Mouse (Mus musculus): ENCODE measurements around the gene Gm4922. TPM values are rescaled to one million over a fixed set of nuclear protein-coding genes. Genes with fewer than 3 reads are reported as not detected.

The Gm4922 gene
- 0.11 TPM in 1 of 2 replicates, not detected in the other for polyA plus RNA-seq (2016; fragmentation: Nextera tagmentation; extraction: Ambion mirVana)

DNA sequence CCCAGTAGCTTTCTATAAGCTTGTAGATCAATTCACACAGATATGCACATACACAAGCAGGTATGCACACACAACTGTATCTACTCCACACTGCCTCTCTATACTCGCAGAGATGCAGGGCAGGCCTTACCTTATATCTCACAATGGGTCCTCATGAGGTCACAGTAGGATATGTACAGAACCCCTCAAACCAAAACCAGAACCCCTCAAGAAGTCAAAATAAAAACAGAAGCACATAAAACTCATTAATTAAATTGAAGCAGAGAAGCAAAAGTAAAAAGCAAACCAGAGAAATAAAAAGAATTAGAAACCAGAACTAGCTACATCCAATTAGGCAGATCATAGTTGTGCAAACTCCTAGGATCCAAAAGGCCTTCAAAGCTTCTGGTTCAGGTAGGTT, at the start of gene Gm4922:
Gene Gm4922 (minus strand): TSS at position 101 of the 400 bp plus-strand sequence.
- no peak within 1 kb of the TSS for H3K27ac ChIP-seq
- H3K4me3 ChIP-seq (replicated peaks), result no peak within 1 kb of the TSS
- no peak for ATAC-seq (ENCODE audit: insufficient number of reproducible peaks, insufficient read depth, low FRiP score, low TSS enrichment, low read depth)
- H3K36me3 ChIP-seq, result no peaks in the 10 kb centered on the region
- WGBS, result 91% methylated on average over 1 of the region's 1 CpGs
- H3K4me1 ChIP-seq (replicated peaks), result no peaks in the 10 kb centered on the region
- no peak within 1 kb of the TSS for H3K4me2 ChIP-seq
- no peaks in the 10 kb centered on the region for H3K27me3 ChIP-seq
- H3K9me3 ChIP-seq, result no peaks in the 10 kb centered on the region
- H3K9ac ChIP-seq (replicated peaks), result no peak within 1 kb of the TSS

DNA sequence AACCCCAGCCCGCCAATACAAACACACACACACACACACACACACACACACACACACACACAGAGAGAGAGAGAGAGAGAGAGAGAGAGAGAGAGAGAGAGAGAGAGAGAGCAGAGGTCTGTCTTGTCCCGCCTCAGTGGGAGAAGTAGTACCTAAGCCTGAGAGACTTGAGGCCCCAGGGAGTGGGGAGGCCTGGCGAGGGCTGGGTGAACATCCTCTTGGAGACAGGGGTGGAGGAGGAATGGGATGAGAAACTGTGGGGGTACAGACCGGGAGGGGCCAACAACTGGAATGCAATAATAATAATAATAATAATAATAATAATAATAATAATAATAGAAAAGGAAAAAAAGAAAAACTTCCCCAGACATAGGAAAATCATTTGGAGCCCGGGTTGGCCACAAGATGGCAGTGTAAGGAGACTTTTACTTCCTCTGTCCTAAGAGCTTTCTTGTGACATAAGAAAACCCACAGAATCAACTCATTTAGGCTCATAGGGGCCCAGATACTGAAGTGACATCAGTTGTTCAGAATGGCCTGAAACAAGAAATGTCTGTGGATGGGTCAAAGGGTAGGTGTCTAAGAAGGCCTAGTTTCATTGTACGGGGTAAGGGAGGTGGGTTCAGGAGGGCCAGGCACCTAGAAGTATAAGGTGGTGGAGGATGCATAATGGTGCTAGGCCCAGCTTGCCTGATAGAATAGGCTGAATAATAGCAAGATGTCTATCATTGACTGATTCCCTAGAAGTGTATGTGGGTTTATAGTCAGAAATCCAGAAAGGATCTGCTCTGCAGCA, 49.3 kb upstream of the Gm4922 start:
- no peak overlapping the region for H3K9ac ChIP-seq (replicated peaks)
- no peak overlapping the region for H3K4me3 ChIP-seq (replicated peaks)
- 45% methylated on average over 5 of the region's 6 CpGs for WGBS
- no peaks in the 10 kb centered on the region for H3K27me3 ChIP-seq
- no peak for ATAC-seq (ENCODE audit: insufficient number of reproducible peaks, insufficient read depth, low FRiP score, low TSS enrichment, low read depth)
- peaks cover 6% of the 10 kb centered on the region for H3K4me1 ChIP-seq (replicated peaks)
- no peak overlapping the region for H3K4me2 ChIP-seq
- H3K27ac ChIP-seq, result no peak overlapping the region
- H3K9me3 ChIP-seq, result no peaks in the 10 kb centered on the region
- H3K36me3 ChIP-seq, result no peaks in the 10 kb centered on the region

DNA sequence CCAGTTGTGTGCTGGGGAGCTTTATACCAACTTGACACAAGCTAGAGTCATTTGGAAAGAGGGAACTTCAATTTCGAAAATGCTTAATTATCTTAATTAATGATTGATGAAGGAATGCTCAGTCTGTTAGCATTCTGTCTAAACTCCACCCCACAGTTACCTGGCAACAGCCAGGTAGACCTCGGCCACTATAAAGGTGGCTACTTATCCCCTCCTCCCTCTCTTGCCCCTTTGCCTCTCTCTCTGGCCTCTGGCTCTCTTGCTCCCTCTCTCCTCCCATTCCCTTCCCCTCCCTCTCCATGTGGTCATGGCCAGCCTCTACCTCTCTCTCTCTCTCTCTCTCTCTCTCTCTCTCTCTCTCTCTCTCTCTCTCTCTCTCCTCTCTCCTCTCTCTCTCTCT, 47.8 kb upstream of the Gm4922 start:
- H3K27ac ChIP-seq, result no peak overlapping the region
- H3K4me3 ChIP-seq (replicated peaks), result no peak overlapping the region
- no peak overlapping the region for H3K4me2 ChIP-seq
- no peaks in the 10 kb centered on the region for H3K27me3 ChIP-seq
- H3K4me1 ChIP-seq (replicated peaks), result peaks cover 12% of the 10 kb centered on the region
- no peak overlapping the region for H3K9ac ChIP-seq (replicated peaks)
- 52% methylated on average over 2 of the region's 2 CpGs for WGBS
- H3K9me3 ChIP-seq, result no peaks in the 10 kb centered on the region
- H3K36me3 ChIP-seq, result no peaks in the 10 kb centered on the region
- ATAC-seq (ENCODE audit: insufficient number of reproducible peaks, insufficient read depth, low FRiP score, low TSS enrichment, low read depth), result no peak

DNA sequence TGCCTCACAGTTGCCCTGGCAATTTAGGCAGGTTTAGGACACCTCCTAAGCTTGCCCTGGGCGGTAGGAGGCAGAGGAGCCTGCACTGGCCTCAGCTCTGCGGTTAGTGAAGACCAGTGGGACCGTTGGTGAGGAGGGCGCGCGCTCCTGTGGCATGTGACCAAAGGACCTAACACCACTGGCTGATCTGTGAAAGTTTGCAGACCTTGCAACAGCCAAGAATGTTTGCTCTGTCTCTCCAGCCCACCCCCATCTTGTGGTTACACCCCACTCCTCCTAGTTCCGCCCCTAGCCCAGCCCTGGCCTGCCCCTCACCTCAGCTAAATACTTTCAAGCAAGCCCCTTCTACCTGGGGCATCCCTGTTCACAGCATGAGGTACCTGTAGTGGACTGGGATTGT, 45.2 kb upstream of the Gm4922 start:
- no peaks in the 10 kb centered on the region for H3K27me3 ChIP-seq
- H3K36me3 ChIP-seq, result no peaks in the 10 kb centered on the region
- no peak overlapping the region for H3K4me3 ChIP-seq (replicated peaks)
- 0 out of 2 replicates have a peak, but pooled peaks have one; percentile 34 for ATAC-seq (ENCODE audit: insufficient number of reproducible peaks, insufficient read depth, low FRiP score, low TSS enrichment, low read depth)
- no peak overlapping the region for H3K4me2 ChIP-seq
- 47% methylated on average over 7 of the region's 7 CpGs for WGBS
- H3K4me1 ChIP-seq (replicated peaks), result peaks cover 12% of the 10 kb centered on the region
- H3K9me3 ChIP-seq, result no peaks in the 10 kb centered on the region
- no peak overlapping the region for H3K9ac ChIP-seq (replicated peaks)
- no peak overlapping the region for H3K27ac ChIP-seq

DNA sequence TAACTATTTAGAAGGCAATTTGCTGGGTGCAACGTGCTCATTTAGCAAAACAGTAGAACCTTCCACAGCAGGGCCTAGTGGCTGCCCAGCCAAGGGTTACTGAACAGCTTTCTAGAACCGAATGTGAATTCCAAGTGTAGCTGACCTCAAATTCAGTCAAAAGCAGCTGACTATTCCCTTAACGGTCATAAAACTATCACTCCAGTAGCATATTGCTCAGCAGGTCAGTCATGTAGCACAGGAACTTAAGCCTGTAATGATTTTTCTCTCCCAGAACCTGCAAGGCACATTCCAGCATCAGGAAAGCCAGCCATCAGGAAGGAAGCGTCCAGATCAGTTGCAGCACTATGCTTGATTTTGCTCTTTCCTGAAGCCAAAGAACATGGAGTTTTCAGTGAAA, 43.8 kb upstream of the Gm4922 start:
- H3K9ac ChIP-seq (replicated peaks), result no peak overlapping the region
- no peaks in the 10 kb centered on the region for H3K27me3 ChIP-seq
- H3K36me3 ChIP-seq, result no peaks in the 10 kb centered on the region
- peaks cover 12% of the 10 kb centered on the region for H3K4me1 ChIP-seq (replicated peaks)
- H3K4me3 ChIP-seq (replicated peaks), result no peak overlapping the region
- WGBS, result 58% methylated on average over 4 of the region's 4 CpGs
- no peaks in the 10 kb centered on the region for H3K9me3 ChIP-seq
- 0 out of 2 replicates have a peak overlapping the region, but pooled peaks have one; percentile 42 for H3K27ac ChIP-seq
- no peak for ATAC-seq (ENCODE audit: insufficient number of reproducible peaks, insufficient read depth, low FRiP score, low TSS enrichment, low read depth)
- no peak overlapping the region for H3K4me2 ChIP-seq

DNA sequence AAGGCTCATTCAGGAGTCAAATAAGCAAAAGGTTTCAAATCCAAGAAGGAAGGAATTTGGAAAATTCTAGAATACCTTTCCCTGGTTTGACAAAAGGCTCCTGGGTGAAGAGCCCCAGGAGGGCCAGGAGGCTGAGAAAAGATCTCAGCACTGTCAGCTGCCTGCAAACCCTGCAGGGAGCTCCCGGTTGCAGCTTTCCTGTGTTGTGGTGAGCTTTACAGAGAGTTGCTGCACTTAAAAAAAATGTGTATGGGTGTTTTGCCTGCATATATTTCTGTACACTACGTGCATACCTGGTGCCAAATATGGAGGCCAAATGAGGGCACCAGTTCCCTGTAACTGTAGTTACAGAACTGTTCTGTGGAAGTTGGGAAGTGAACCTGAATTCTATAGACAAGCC, 41.3 kb upstream of the Gm4922 start:
- Histone ChIP-seq H3K27ac (no peak overlapping the region), H3K9ac (replicated peaks) (no peak overlapping the region), H3K9me3 (no peaks in the 10 kb centered on the region), H3K4me1 (replicated peaks) (peaks cover 12% of the 10 kb centered on the region), H3K36me3 (no peaks in the 10 kb centered on the region), H3K27me3 (no peaks in the 10 kb centered on the region), H3K4me3 (replicated peaks) (no peak overlapping the region), H3K4me2 (no peak overlapping the region)
- 51% methylated on average over 2 of the region's 2 CpGs for WGBS
- no peak for ATAC-seq (ENCODE audit: insufficient number of reproducible peaks, insufficient read depth, low FRiP score, low TSS enrichment, low read depth)

DNA sequence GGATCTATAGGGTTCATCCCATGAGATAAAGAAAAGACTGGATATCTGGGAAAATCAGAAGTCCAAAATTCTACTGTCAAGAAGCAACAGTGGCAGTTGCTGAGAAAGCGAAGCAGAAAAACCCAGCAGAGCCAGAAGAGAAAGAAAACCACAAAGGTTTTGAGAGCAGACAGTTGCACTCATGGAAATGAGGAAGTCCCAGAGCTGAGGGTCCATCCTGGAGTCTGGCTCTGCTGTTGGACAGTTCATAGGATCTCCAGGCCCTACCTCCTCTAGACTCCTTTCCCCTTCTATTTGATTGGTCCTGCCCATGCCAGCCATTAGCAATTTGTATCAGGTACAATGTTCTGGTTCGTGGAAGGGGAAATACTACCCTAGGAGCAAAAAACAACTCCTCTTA, 39.5 kb upstream of the Gm4922 start:
- no peaks in the 10 kb centered on the region for H3K9me3 ChIP-seq
- H3K9ac ChIP-seq (replicated peaks), result no peak overlapping the region
- no peak overlapping the region for H3K27ac ChIP-seq
- H3K4me2 ChIP-seq, result no peak overlapping the region
- no peaks in the 10 kb centered on the region for H3K27me3 ChIP-seq
- H3K36me3 ChIP-seq, result no peaks in the 10 kb centered on the region
- ATAC-seq (ENCODE audit: insufficient number of reproducible peaks, insufficient read depth, low FRiP score, low TSS enrichment, low read depth), result no peak
- H3K4me3 ChIP-seq (replicated peaks), result no peak overlapping the region
- peaks cover 6% of the 10 kb centered on the region; the same call in 1 of the 2 replicates for H3K4me1 ChIP-seq (replicated peaks)
- WGBS, result 54% methylated on average over 2 of the region's 2 CpGs

DNA sequence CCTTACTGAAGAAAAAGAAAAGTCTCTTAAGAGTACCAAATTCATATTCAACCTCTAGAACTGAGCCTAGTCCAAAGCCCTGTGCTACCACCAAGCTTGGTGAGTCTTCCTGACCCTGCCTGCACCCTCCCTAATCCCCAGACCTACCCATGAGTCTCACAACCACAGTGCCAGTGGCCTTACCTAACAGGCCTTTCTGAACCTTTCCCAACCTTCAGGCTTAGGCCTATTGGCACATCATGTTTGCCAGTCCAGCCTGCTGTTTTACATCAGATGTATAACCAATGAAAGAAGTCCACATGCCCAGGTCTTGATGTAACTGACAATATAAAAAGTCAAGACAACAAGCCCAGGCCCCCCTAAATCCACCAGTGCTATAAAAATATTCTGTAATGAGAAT, 38.5 kb upstream of the Gm4922 start:
- H3K36me3 ChIP-seq, result no peaks in the 10 kb centered on the region
- no peak overlapping the region for H3K27ac ChIP-seq
- no peaks in the 10 kb centered on the region for H3K9me3 ChIP-seq
- no peak overlapping the region for H3K9ac ChIP-seq (replicated peaks)
- H3K27me3 ChIP-seq, result no peaks in the 10 kb centered on the region
- no peak for ATAC-seq (ENCODE audit: insufficient number of reproducible peaks, insufficient read depth, low FRiP score, low TSS enrichment, low read depth)
- H3K4me3 ChIP-seq (replicated peaks), result no peak overlapping the region
- no peak overlapping the region for H3K4me2 ChIP-seq
- peaks cover 1% of the 10 kb centered on the region; the same call in 1 of the 2 replicates for H3K4me1 ChIP-seq (replicated peaks)

DNA sequence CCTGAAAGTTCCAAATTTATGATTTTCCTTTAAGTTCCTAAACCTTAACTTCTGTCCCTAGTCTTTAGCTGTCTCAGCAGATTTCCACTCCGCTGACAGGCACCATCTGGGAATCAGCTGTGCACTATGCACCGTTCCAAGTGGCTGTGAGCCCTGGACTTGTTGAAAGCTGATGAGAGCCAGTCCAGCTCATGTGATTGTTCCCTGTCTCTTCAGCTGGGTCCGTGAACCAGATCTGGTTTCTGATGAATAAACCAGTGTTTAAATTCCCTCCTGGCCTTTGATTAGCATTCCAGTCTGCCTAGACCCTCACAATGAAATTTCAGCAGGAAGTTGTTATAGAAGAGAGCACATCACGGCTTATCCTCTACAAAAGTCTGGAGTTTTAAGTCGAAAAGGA, 30.0 kb upstream of the Gm4922 start:
- no peak overlapping the region for H3K4me3 ChIP-seq (replicated peaks)
- no peaks in the 10 kb centered on the region for H3K36me3 ChIP-seq
- 22% methylated on average over 5 of the region's 5 CpGs for WGBS
- peaks cover 22% of the 10 kb centered on the region for H3K4me1 ChIP-seq (replicated peaks)
- peak; percentile 83; the same call in 1 of the 2 replicates for ATAC-seq (ENCODE audit: insufficient number of reproducible peaks, insufficient read depth, low FRiP score, low TSS enrichment, low read depth)
- H3K27me3 ChIP-seq, result no peaks in the 10 kb centered on the region
- H3K4me2 ChIP-seq, result no peak overlapping the region
- no peak overlapping the region for H3K27ac ChIP-seq
- H3K9me3 ChIP-seq, result no peaks in the 10 kb centered on the region
- H3K9ac ChIP-seq (replicated peaks), result no peak overlapping the region

DNA sequence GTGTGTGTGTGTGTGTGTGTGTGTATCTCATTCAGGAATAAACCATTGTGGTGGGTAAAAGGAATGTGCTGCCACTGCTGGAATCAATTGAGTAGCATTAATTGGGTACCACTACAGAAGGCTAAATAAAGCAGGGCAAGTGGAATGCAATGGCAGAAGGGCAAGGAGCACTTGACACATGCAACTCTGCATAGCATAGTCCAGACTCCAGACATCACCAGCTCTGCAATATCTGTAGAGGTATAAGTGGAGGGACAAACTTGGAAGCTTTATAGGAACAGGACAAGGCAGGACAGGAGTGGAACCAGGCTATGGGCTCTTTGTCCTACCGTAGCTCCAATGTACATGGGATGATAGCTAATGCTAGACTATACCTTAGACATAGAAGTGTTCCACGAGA, 25.2 kb upstream of the Gm4922 start:
- H3K27me3 ChIP-seq, result no peaks in the 10 kb centered on the region
- WGBS, result 83% methylated on average over 2 of the region's 2 CpGs
- no peak overlapping the region for H3K4me2 ChIP-seq
- H3K4me1 ChIP-seq (replicated peaks), result peaks cover 17% of the 10 kb centered on the region
- no peak overlapping the region for H3K4me3 ChIP-seq (replicated peaks)
- no peak overlapping the region for H3K9ac ChIP-seq (replicated peaks)
- H3K9me3 ChIP-seq, result no peaks in the 10 kb centered on the region
- no peak overlapping the region for H3K27ac ChIP-seq
- H3K36me3 ChIP-seq, result no peaks in the 10 kb centered on the region
- ATAC-seq (ENCODE audit: insufficient number of reproducible peaks, insufficient read depth, low FRiP score, low TSS enrichment, low read depth), result no peak

DNA sequence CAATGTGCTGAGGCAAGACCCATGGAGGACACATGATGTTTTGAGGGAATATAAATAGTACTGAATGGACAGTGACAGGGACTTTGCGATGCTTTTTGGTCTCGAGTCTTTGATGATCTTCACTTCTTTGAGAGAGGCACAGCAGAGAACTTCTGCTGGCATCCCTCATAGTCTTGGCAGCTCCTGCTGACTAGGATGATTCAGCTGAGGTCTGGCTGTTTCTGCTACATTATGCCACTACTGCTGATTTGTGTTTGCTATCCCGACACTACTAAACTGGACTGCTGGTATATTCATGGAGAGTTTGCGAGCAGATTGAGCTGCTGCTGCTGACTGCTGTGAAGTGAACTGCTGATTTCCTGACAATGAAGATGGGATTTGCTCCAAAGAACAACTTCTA, 3.5 kb upstream of the Gm4922 start:
- Histone ChIP-seq H3K4me3 (replicated peaks) (no peak overlapping the region), H3K36me3 (no peaks in the 10 kb centered on the region), H3K4me2 (no peak overlapping the region), H3K4me1 (replicated peaks) (no peaks in the 10 kb centered on the region), H3K9ac (replicated peaks) (no peak overlapping the region), H3K27ac (no peak overlapping the region), H3K9me3 (no peaks in the 10 kb centered on the region), H3K27me3 (no peaks in the 10 kb centered on the region)
- WGBS, result 87% methylated on average over 4 of the region's 4 CpGs
- no peak for ATAC-seq (ENCODE audit: insufficient number of reproducible peaks, insufficient read depth, low FRiP score, low TSS enrichment, low read depth)

DNA sequence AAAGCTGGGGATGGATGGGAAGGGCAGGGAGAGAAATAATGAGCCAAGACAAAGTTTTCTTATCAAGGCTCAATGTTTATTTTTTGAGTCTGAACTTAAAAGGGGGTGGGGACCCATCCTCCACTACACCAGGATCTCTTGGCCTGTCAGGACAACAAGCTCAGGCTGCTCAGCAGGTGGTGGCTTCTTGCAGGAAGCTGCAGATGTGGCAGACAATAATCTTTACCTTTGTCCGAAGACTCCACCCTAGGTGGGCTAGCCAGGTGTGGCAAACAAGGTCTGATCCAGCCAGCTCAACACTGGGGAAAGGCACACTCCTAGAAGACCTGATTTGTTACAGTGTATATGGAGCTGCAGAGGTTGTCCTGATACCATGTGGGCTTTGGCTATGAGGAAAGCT, 2.0 kb upstream of the Gm4922 start:
- no peak overlapping the region for H3K27ac ChIP-seq
- ATAC-seq (ENCODE audit: insufficient number of reproducible peaks, insufficient read depth, low FRiP score, low TSS enrichment, low read depth), result no peak
- 46% methylated on average over 1 of the region's 1 CpGs for WGBS

More for the DNA sequence above, 2.0 kb upstream of the Gm4922 start:
- Histone ChIP-seq H3K9ac (replicated peaks) (no peak overlapping the region), H3K27me3 (no peaks in the 10 kb centered on the region), H3K4me1 (replicated peaks) (no peaks in the 10 kb centered on the region), H3K36me3 (no peaks in the 10 kb centered on the region), H3K9me3 (no peaks in the 10 kb centered on the region), H3K4me3 (replicated peaks) (no peak overlapping the region), H3K4me2 (no peak overlapping the region)

All from limb, embryonic 12.5 days (tissue).